Mouse (Mus musculus) spleen, adult 2 months (tissue): ENCODE measurements around the gene Tle4. TPM values are rescaled to one million over a fixed set of nuclear protein-coding genes. Genes with fewer than 3 reads are reported as not detected.

ENCODE experiments used
- DNase-seq, 2 experiments: peaks; one replicate each; pipeline versions ENCODE4 v3.0.0 to v3.0.0-alpha.2; 2012 to 2021; ENCODE audit warnings: low spot score in 2 of 2, low read depth in 1 of 2
- H3K27ac ChIP-seq: fragments of 200-500 bp; 2 replicates; pipeline ENCODE4 v1.5.1; 2012; ENCODE audit warnings: low read length, inconsistent platforms; ENCODE audit not compliant: insufficient read depth
- H3K27me3 ChIP-seq: fragments of 200-500 bp; 2 replicates; pipeline ENCODE4 v1.6.1; 2012; ENCODE audit warnings: mild to moderate bottlenecking, moderate library complexity, low read length, inconsistent platforms; ENCODE audit not compliant: control insufficient read depth, insufficient read depth
- H3K36me3 ChIP-seq: fragments of 200-500 bp; 2 replicates; pipeline ENCODE4 v1.6.1; 2012; ENCODE audit warnings: mild to moderate bottlenecking, low read length, inconsistent platforms; ENCODE audit not compliant: control insufficient read depth, insufficient read depth
- H3K4me1 ChIP-seq: fragments of 200-500 bp; 2 replicates; pipeline ENCODE4 v1.6.1; 2011; ENCODE audit warnings: inconsistent platforms; ENCODE audit not compliant: control insufficient read depth, insufficient read depth, insufficient read length
- H3K4me3 ChIP-seq: fragments of 200-500 bp; 2 replicates; pipeline ENCODE4 v1.5.1; 2011; ENCODE audit warnings: mild to moderate bottlenecking, inconsistent platforms; ENCODE audit not compliant: insufficient read depth, insufficient read length; ENCODE audit errors: extremely low read depth
- CTCF ChIP-seq: fragments of 200-500 bp; IDR thresholded peaks from 2 replicates; pipeline ENCODE4 v1.5.1; 2011; ENCODE audit warnings: mild to moderate bottlenecking, inconsistent platforms; ENCODE audit not compliant: insufficient read depth, insufficient read length, insufficient replicate concordance; ENCODE audit errors: extremely low read depth
- POLR2A ChIP-seq: fragments of 200-500 bp; IDR thresholded peaks from 2 replicates; pipeline ENCODE4 v1.6.1; 2011; ENCODE audit warnings: low read depth, low read length, inconsistent platforms
- WGBS: fragments of 180-500 bp; shearing (Covaris S2); methylation state at CpG from one replicate; pipeline ENCODE4 v1.1.7; 2018; 5-methylcytosine and 5-hydroxymethylcytosine counted together
- polyA plus RNA-seq: library from polyadenylated mRNA; depleted of rRNA; stranded (reverse); fragments of >200 nt; gene quantifications from 2 replicates; pipeline ENCODE4 v1.2.3, GENCODE M21; 2012

Gene Tle4
- polyA plus RNA-seq, 1 experiment = 15.9 TPM

GRCm38 (mm10) chr19:14485176-14485575 lies 112.7 kb downstream of the Tle4 start:
- no peak overlapping the region for H3K27ac ChIP-seq
- no peaks in the 10 kb centered on the region for H3K4me1 ChIP-seq
- 47% methylated on average over 3 of the region's 3 CpGs for WGBS
- no peak for TF ChIP-seq CTCF
- TF ChIP-seq POLR2A = no peak
- no peaks in the 10 kb centered on the region for H3K36me3 ChIP-seq
- no peak overlapping the region for H3K4me3 ChIP-seq
- no peaks in the 10 kb centered on the region for H3K27me3 ChIP-seq
- no peak for DNase-seq

- 95% methylated on average over 5 of the region's 5 CpGs for WGBS
- no peak for TF ChIP-seq POLR2A
- Histone ChIP-seq H3K27ac (no peak overlapping the region), H3K36me3 (no peaks in the 10 kb centered on the region), H3K4me3 (no peak overlapping the region), H3K4me1 (no peaks in the 10 kb centered on the region), H3K27me3 (no peaks in the 10 kb centered on the region)
- DNase-seq = no peak
Measured at GRCm38 (mm10) chr19:14482562-14483138, 115.2 kb downstream of the Tle4 start.

GRCm38 (mm10) chr19:14481796-14482561 lies 115.9 kb downstream of the Tle4 start:
- TF ChIP-seq POLR2A (no peak), CTCF (no peak)
- H3K27me3 ChIP-seq = no peaks in the 10 kb centered on the region
- H3K36me3 ChIP-seq = no peaks in the 10 kb centered on the region
- no peaks in the 10 kb centered on the region for H3K4me1 ChIP-seq
- no peak overlapping the region for H3K27ac ChIP-seq
- no peak for DNase-seq
- no peak overlapping the region for H3K4me3 ChIP-seq
- whole genome bisulfite sequencing = 87% methylated on average over 5 of the region's 5 CpGs

- Histone ChIP-seq H3K27ac (no peak overlapping the region), H3K27me3 (no peaks in the 10 kb centered on the region), H3K4me3 (no peak overlapping the region), H3K36me3 (no peaks in the 10 kb centered on the region), H3K4me1 (no peaks in the 10 kb centered on the region)
- no peak for TF ChIP-seq POLR2A
- TF ChIP-seq CTCF = no peak
- DNase-seq = no peak
Measured at GRCm38 (mm10) chr19:14479711-14480110, 118.1 kb downstream of the Tle4 start.

GRCm38 (mm10) chr19:14469325-14469724 lies 128.5 kb downstream of the Tle4 start:
- 77% methylated on average over 8 of the region's 8 CpGs for WGBS
- Histone ChIP-seq H3K27me3 (no peaks in the 10 kb centered on the region), H3K4me3 (no peak overlapping the region), H3K4me1 (peaks cover 7% of the 10 kb centered on the region), H3K36me3 (peaks cover 11% of the 10 kb centered on the region), H3K27ac (no peak overlapping the region)
- DNase-seq = no peak
- no peak for TF ChIP-seq CTCF
- no peak for TF ChIP-seq POLR2A

- Histone ChIP-seq H3K36me3 (peaks cover 16% of the 10 kb centered on the region), H3K4me3 (no peak overlapping the region), H3K27me3 (no peaks in the 10 kb centered on the region), H3K4me1 (peaks cover 7% of the 10 kb centered on the region), H3K27ac (no peak overlapping the region)
- DNase-seq = no peak
- WGBS = 49% methylated on average over 2 of the region's 2 CpGs
- TF ChIP-seq POLR2A = no peak
Measured at GRCm38 (mm10) chr19:14468733-14469132, 129.1 kb downstream of the Tle4 start.

GRCm38 (mm10) chr19:14466020-14466419 lies 131.8 kb downstream of the Tle4 start:
- WGBS = 54% methylated on average over 8 of the region's 8 CpGs
- Histone ChIP-seq H3K4me3 (no peak overlapping the region), H3K4me1 (peaks cover 7% of the 10 kb centered on the region), H3K27ac (no peak overlapping the region), H3K36me3 (peaks cover 26% of the 10 kb centered on the region), H3K27me3 (no peaks in the 10 kb centered on the region)
- no peak for DNase-seq
- TF ChIP-seq POLR2A (no peak), CTCF (no peak)
